Mouse (Mus musculus) midbrain, embryonic 13.5 days (tissue): ENCODE results near the gene Ckm. TPM values are rescaled to one million over a fixed set of nuclear protein-coding genes. Genes with fewer than 3 reads are reported as not detected.

ENCODE experiments used
- ATAC-seq: fragments of 200-750 bp; cut with Nextera tagmentation; 2 replicates; pipeline ENCODE4 v1.8.0; 2017; ENCODE audit warnings: mild to moderate bottlenecking, moderate TSS enrichment, moderate library complexity
- H3K27ac ChIP-seq: fragments of 300-500 bp; sonication (generic); 2 replicates; pipeline ENCODE4 v1.5.1; 2015; ENCODE audit warnings: inconsistent platforms, mild to moderate bottlenecking, moderate library complexity
- H3K27me3 ChIP-seq: fragments of 300-500 bp; sonication (generic); 2 replicates; pipeline ENCODE4 v1.6.1; 2015; ENCODE audit warnings: mild to moderate bottlenecking, inconsistent platforms
- H3K36me3 ChIP-seq: fragments of 300-500 bp; sonication (generic); 2 replicates; pipeline ENCODE4 v1.6.1; 2015; ENCODE audit warnings: mild to moderate bottlenecking, inconsistent platforms
- H3K4me1 ChIP-seq: fragments of 300-500 bp; sonication (generic); replicated peaks from 2 replicates; pipeline ENCODE4 v1.6.1; 2015; ENCODE audit warnings: inconsistent platforms
- H3K4me2 ChIP-seq: fragments of 300-500 bp; sonication (generic); replicated peaks from 2 replicates; pipeline ENCODE4 v1.6.1; 2015; ENCODE audit warnings: moderate library complexity, mild to moderate bottlenecking, inconsistent platforms
- H3K4me3 ChIP-seq: fragments of 300-500 bp; sonication (generic); replicated peaks from 2 replicates; pipeline ENCODE4 v1.5.1; 2015; ENCODE audit warnings: mild to moderate bottlenecking, inconsistent platforms
- H3K9ac ChIP-seq: fragments of 300-500 bp; sonication (generic); replicated peaks from 2 replicates; pipeline ENCODE4 v1.6.1; 2015; ENCODE audit warnings: mild to moderate bottlenecking, inconsistent platforms
- H3K9me3 ChIP-seq: fragments of 300-500 bp; sonication (generic); 2 replicates; pipeline ENCODE4 v1.6.1; 2016; ENCODE audit warnings: mild to moderate bottlenecking, inconsistent platforms
- WGBS: fragments of 180-500 bp; shearing (Covaris S2); methylation state at CpG from one replicate; pipeline ENCODE4 v1.1.7; 2015; 5-methylcytosine and 5-hydroxymethylcytosine counted together
- polyA plus RNA-seq: library from polyadenylated mRNA; unstranded; fragments of >200 nt; fragmentation: Nextera tagmentation; extraction: Ambion mirVana; gene quantifications from 2 replicates; pipeline ENCODE4 v1.2.1, GENCODE M21; 2015

Ckm gene
- polyA plus RNA-seq, 1 experiment from 2014 or later = 0.07 TPM

- H3K9ac ChIP-seq = peak overlapping the region; percentile 28; the same call in 1 of the 2 replicates
- WGBS = 3% methylated on average over 27 of the region's 27 CpGs
- H3K27ac ChIP-seq = no peak overlapping the region
- H3K4me1 ChIP-seq = peaks cover 19% of the 10 kb centered on the region
- peaks cover 13% of the 10 kb centered on the region for H3K36me3 ChIP-seq
- peak overlapping the region; percentile 26 for H3K4me3 ChIP-seq
- ATAC-seq = peak; percentile 21; the same call in 1 of the 2 replicates
- H3K9me3 ChIP-seq = no peaks in the 10 kb centered on the region
- H3K4me2 ChIP-seq = peak overlapping the region; percentile 50
- H3K27me3 ChIP-seq = peaks cover 55% of the 10 kb centered on the region
These were observed 4.9 kb upstream of the Ckm start for GRCm38 (mm10) chr7:19399496-19400280.

DNA sequence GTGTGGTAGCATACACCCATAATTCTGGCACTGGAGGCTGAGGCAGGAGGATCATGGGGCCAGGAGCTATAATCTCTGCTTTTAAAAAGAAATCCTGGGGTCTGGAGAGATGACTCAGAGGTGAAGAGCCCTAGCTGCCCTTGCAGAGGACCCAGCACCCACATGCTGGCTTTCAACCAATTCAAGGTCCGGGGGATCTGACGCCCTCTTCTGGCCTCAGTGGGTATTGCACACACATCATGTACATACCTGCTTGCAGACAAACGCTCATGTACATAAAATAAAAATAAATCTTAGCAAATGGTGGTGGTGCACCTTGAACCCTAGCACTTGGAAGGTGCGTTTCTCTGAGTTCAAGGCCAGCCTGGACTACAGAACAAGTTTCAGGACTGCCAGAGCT lies 3.6 kb upstream of the Ckm start:
- WGBS = 82% methylated on average over 4 of the region's 4 CpGs
- H3K9ac ChIP-seq = no peak overlapping the region
- no peak overlapping the region for H3K4me3 ChIP-seq
- ATAC-seq = no peak
- H3K27me3 ChIP-seq = peaks cover 64% of the 10 kb centered on the region
- H3K4me1 ChIP-seq = peaks cover 19% of the 10 kb centered on the region
- H3K36me3 ChIP-seq = peaks cover under 1% of the 10 kb centered on the region; the same call in 1 of the 2 replicates
- H3K27ac ChIP-seq = no peak overlapping the region
- H3K4me2 ChIP-seq = no peak overlapping the region
- H3K9me3 ChIP-seq = no peaks in the 10 kb centered on the region

GRCm38 (mm10) chr7:19402535-19403112 lies 2.0 kb upstream of the Ckm start:
- H3K27ac ChIP-seq = no peak overlapping the region
- H3K4me2 ChIP-seq = no peak overlapping the region
- H3K9ac ChIP-seq = no peak overlapping the region
- no peak overlapping the region for H3K4me3 ChIP-seq
- H3K4me1 ChIP-seq = peaks cover 19% of the 10 kb centered on the region
- no peaks in the 10 kb centered on the region for H3K9me3 ChIP-seq
- peaks cover 76% of the 10 kb centered on the region for H3K27me3 ChIP-seq
- no peaks in the 10 kb centered on the region for H3K36me3 ChIP-seq
- WGBS = 65% methylated on average over 9 of the region's 9 CpGs
- no peak for ATAC-seq

DNA sequence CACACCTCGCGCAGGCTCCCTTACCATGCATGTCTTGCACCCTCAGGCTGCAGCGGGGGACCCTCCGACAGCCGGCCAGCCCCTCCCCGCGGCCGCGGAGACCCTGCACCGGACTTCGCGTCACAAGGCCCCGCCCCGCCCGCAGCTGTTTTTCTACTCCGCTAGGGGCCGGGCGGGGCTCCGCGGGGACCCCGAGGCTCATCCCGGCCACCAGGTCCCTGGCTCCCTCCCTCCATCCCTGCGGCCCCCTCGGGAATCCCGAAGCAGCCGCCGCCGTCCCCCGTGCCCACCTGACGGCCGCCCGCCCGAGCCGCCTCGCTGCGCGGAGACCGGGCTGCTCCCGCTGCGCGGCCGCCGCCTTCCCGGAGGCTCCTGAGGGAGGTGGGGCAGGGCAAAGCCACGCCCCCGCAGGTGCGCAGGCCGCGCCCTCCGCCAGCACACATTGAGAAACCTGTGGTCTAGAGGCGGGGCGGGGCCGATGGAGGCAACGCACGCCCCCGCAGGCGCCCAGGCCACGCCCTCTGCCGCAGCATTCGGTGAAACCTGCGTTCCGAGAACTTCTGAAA lies 762 bp upstream of the Ckm start, which contains the start of gene Klc3:
Gene Klc3 (minus strand): TSS at position 374 of the 566 bp plus-strand sequence.
- peak within 1 kb of the TSS; percentile 68 for H3K9ac ChIP-seq
- no peaks in the 10 kb centered on the region for H3K36me3 ChIP-seq
- peaks cover 19% of the 10 kb centered on the region for H3K4me1 ChIP-seq
- H3K4me3 ChIP-seq = peak within 1 kb of the TSS; percentile 51
- H3K27me3 ChIP-seq = peaks cover 72% of the 10 kb centered on the region
- no peak within 1 kb of the TSS for H3K27ac ChIP-seq
- no peak for ATAC-seq
- H3K9me3 ChIP-seq = no peaks in the 10 kb centered on the region
- WGBS = under 1% methylated on average over 62 of the region's 62 CpGs
- H3K4me2 ChIP-seq = peak within 1 kb of the TSS; percentile 89

DNA sequence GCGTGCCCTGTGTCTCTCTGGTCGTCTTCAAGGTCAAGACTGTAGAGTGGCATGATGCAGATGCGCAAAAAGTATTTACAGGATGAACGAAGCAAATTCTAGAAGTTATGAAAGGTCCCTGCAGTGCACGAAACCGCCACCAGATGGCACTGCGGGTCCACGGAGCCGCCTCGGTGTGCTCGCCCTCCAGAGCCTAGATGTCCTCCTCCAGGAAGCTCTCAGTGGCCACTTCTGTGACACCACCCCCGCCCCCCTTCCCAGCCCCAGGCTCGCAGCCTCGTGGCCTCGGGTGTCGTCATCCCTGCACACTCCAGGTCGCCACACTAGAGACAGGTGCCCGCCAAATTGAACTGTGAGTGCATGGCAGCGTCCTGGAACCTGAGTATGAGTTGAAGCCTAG lies 841 bp downstream of the Ckm start:
- peaks cover 66% of the 10 kb centered on the region for H3K27me3 ChIP-seq
- peak; percentile 84 for ATAC-seq
- H3K4me3 ChIP-seq = no peak overlapping the region
- peaks cover 10% of the 10 kb centered on the region for H3K4me1 ChIP-seq
- H3K27ac ChIP-seq = no peak overlapping the region
- no peaks in the 10 kb centered on the region for H3K9me3 ChIP-seq
- H3K36me3 ChIP-seq = no peaks in the 10 kb centered on the region
- H3K4me2 ChIP-seq = 0 out of 2 replicates have a peak overlapping the region, but pooled peaks have one; percentile 29
- 2% methylated on average over 19 of the region's 19 CpGs for WGBS
- H3K9ac ChIP-seq = no peak overlapping the region

DNA sequence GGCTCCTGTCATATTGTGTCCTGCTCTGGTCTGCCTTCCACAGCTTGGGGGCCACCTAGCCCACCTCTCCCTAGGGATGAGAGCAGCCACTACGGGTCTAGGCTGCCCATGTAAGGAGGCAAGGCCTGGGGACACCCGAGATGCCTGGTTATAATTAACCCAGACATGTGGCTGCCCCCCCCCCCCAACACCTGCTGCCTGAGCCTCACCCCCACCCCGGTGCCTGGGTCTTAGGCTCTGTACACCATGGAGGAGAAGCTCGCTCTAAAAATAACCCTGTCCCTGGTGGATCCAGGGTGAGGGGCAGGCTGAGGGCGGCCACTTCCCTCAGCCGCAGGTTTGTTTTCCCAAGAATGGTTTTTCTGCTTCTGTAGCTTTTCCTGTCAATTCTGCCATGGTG lies 5.2 kb downstream of the Ckm start:
- 0 out of 2 replicates have a peak overlapping the region, but pooled peaks have one; percentile 1 for H3K9ac ChIP-seq
- no peak overlapping the region for H3K4me2 ChIP-seq
- H3K27me3 ChIP-seq = peaks cover 25% of the 10 kb centered on the region
- no peaks in the 10 kb centered on the region for H3K4me1 ChIP-seq
- WGBS = 68% methylated on average over 6 of the region's 6 CpGs
- H3K27ac ChIP-seq = no peak overlapping the region
- no peak overlapping the region for H3K4me3 ChIP-seq
- no peaks in the 10 kb centered on the region for H3K36me3 ChIP-seq
- H3K9me3 ChIP-seq = no peaks in the 10 kb centered on the region
- ATAC-seq = no peak

DNA sequence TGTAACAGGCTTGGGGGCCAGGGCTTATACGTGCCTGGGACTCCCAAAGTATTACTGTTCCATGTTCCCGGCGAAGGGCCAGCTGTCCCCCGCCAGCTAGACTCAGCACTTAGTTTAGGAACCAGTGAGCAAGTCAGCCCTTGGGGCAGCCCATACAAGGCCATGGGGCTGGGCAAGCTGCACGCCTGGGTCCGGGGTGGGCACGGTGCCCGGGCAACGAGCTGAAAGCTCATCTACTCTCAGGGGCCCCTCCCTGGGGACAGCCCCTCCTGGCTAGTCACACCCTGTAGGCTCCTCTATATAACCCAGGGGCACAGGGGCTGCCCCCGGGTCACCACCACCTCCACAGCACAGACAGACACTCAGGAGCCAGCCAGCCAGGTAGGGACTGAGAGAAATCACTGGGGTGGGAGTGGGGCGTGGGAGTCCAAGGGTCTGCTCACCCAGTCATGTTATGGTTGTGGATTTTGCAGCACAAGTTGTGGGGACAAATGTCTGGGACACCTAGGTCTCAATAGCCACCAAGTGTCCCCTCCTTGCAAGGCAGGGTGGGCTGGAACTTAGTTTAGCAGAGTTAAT lies 6.3 kb downstream of the Ckm start:
- H3K27ac ChIP-seq = no peak overlapping the region
- H3K9ac ChIP-seq = no peak overlapping the region
- no peaks in the 10 kb centered on the region for H3K36me3 ChIP-seq
- 80% methylated on average over 11 of the region's 11 CpGs for WGBS
- ATAC-seq = no peak
- H3K4me2 ChIP-seq = no peak overlapping the region
- H3K9me3 ChIP-seq = no peaks in the 10 kb centered on the region
- no peak overlapping the region for H3K4me3 ChIP-seq
- peaks cover 20% of the 10 kb centered on the region for H3K27me3 ChIP-seq
- no peaks in the 10 kb centered on the region for H3K4me1 ChIP-seq

GRCm38 (mm10) chr7:19411783-19412182 lies 7.2 kb downstream of the Ckm start:
- ATAC-seq = no peak
- Histone ChIP-seq H3K36me3 (no peaks in the 10 kb centered on the region), H3K9me3 (no peaks in the 10 kb centered on the region), H3K4me3 (no peak overlapping the region), H3K9ac (no peak overlapping the region), H3K27ac (no peak overlapping the region), H3K4me2 (no peak overlapping the region), H3K27me3 (peaks cover 16% of the 10 kb centered on the region), H3K4me1 (no peaks in the 10 kb centered on the region)
- 83% methylated on average over 5 of the region's 5 CpGs for WGBS

DNA sequence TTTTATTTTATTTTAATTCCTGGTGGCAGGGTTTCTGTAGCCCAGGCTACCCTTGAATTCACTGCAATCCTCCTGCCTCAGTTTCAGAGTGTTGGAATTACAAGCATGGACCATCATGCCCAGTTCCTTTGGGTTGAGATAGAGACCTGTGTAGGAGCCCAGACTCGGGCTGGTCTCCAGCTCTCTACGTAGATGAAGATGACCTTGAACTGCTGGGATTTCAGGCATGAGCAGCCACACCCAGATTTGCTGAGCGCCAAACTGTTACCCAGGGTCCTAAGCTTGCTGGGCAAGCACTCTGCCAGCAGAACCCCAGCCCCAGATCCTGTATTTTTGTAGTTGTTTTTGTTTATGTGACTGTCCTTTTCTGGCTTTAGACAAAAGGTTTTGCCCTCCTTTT lies 8.9 kb downstream of the Ckm start:
- Histone ChIP-seq H3K27me3 (peaks cover 29% of the 10 kb centered on the region), H3K9ac (no peak overlapping the region), H3K36me3 (no peaks in the 10 kb centered on the region), H3K4me3 (no peak overlapping the region), H3K27ac (no peak overlapping the region), H3K9me3 (no peaks in the 10 kb centered on the region), H3K4me2 (no peak overlapping the region), H3K4me1 (no peaks in the 10 kb centered on the region)
- WGBS = 88% methylated on average over 3 of the region's 3 CpGs
- no peak for ATAC-seq

DNA sequence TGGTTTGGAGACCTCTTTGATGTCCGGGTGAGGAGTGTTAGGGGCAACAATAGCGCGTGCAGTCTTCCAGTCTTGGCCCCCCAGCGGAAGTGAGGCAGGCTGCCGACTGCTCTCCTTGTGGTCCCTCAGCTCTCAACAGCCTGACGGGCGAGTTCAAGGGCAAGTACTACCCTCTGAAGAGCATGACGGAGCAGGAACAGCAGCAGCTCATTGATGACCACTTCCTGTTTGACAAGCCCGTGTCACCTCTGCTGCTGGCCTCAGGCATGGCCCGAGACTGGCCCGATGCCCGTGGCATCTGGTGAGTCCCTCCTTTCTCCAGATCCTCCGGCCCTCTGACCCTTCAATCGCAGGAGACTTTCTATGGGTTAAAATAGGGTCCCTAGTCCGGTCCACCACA lies 12.0 kb downstream of the Ckm start:
- WGBS = 84% methylated on average over 15 of the region's 15 CpGs

GRCm38 (mm10) chr7:19420121-19420520 lies 15.5 kb downstream of the Ckm start:
- 10% methylated on average over 28 of the region's 28 CpGs for WGBS
- H3K36me3 ChIP-seq = peaks cover 6% of the 10 kb centered on the region
- ATAC-seq = no peak
- H3K4me1 ChIP-seq = 0 out of 2 replicates have a peak, but pooled peaks cover 5% of the 10 kb centered on the region
- no peak overlapping the region for H3K4me2 ChIP-seq
- no peak overlapping the region for H3K27ac ChIP-seq
- no peaks in the 10 kb centered on the region for H3K9me3 ChIP-seq
- H3K27me3 ChIP-seq = peaks cover 61% of the 10 kb centered on the region
- H3K9ac ChIP-seq = no peak overlapping the region
- no peak overlapping the region for H3K4me3 ChIP-seq

More for the DNA sequence above, 12.0 kb downstream of the Ckm start:
- Histone ChIP-seq H3K9ac (no peak overlapping the region), H3K4me2 (no peak overlapping the region), H3K9me3 (no peaks in the 10 kb centered on the region), H3K4me3 (no peak overlapping the region), H3K27ac (no peak overlapping the region), H3K27me3 (peaks cover 54% of the 10 kb centered on the region), H3K36me3 (no peaks in the 10 kb centered on the region), H3K4me1 (0 out of 2 replicates have a peak, but pooled peaks cover 5% of the 10 kb centered on the region)
- ATAC-seq = no peak
